Mouse (Mus musculus) cortical plate, adult 2 months (tissue): ENCODE measurements around the gene Gm7879.

ENCODE experiments used
- CTCF ChIP-seq: fragments of 200-500 bp; IDR thresholded peaks from 2 replicates; pipeline ENCODE4 v1.5.1; 2011; ENCODE audit warnings: mild to moderate bottlenecking, control low read depth, low read length; ENCODE audit not compliant: insufficient read depth; ENCODE audit errors: extremely low read depth
- POLR2A ChIP-seq: fragments of 200-500 bp; IDR thresholded peaks from 2 replicates; pipeline ENCODE4 v1.6.1; 2011; ENCODE audit warnings: mild to moderate bottlenecking, low read length, control low read depth; ENCODE audit not compliant: insufficient read depth; ENCODE audit errors: extremely low read depth

GRCm38 (mm10) chr5:43947330-43947977 is 34.5 kb downstream of the Gm7879 start:
- TF ChIP-seq CTCF: no peak
- TF ChIP-seq POLR2A: no peak
